Mouse (Mus musculus): ENCODE data around the gene Spag16. TPM values are rescaled to one million over a fixed set of nuclear protein-coding genes. Genes with fewer than 3 reads are reported as not detected.

Spag16 gene
- polyA plus RNA-seq, 2 experiments: 0.39 to 0.40 TPM

DNA sequence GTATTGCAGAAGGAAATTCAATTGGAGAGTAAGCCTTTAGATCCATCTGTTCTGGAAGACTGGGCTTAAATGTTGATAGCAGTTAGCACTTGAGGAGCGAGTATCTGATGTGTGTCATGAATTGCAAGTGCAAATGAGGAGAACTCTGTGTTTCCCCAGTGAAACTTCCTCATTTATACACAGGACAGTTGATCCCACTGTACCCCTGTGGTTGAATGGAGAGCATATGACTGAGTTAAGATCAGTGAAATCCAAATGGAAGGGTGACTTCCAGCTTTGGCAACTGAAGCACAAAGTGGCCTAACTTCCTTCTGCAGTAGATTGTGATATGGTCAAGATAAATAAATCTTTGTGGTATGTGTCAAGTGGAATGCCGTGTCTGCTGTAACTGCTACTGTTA is 446.0 kb downstream of the Spag16 start:
- DNase-seq (ENCODE audit: low spot score) (no peak), ATAC-seq (ENCODE audit: low FRiP score, low read depth) (no peak)
- H3K27me3 ChIP-seq (ENCODE audit: control insufficient read depth, insufficient read depth, low read length): no peaks in the 10 kb centered on the region
- no peak overlapping the region for H3K4me3 ChIP-seq (replicated peaks; ENCODE audit: low read length)
- no peaks in the 10 kb centered on the region for H3K4me1 ChIP-seq (ENCODE audit: control insufficient read depth, insufficient read depth, low read length)
- no peak for TF ChIP-seq POLR2A (IDR thresholded peaks at IDR 0.05; ENCODE audit: borderline replicate concordance, extremely low read depth, insufficient read depth, insufficient read length)
- WGBS: 80% methylated on average over 2 of the region's 2 CpGs
- no peak overlapping the region for H3K4me2 ChIP-seq (replicated peaks; ENCODE audit: low read depth, low read length, severe bottlenecking)
- H3K9ac ChIP-seq (ENCODE audit: low read depth, low read length, severe bottlenecking): no peak overlapping the region
- H3K36me3 ChIP-seq (ENCODE audit: control insufficient read depth, insufficient read depth, low read length): no peaks in the 10 kb centered on the region
- H3K9me3 ChIP-seq (ENCODE audit: control insufficient read depth, low read length): no peaks in the 10 kb centered on the region
- H3K27ac ChIP-seq (replicated peaks; ENCODE audit: low read depth, low read length): no peak overlapping the region

DNA sequence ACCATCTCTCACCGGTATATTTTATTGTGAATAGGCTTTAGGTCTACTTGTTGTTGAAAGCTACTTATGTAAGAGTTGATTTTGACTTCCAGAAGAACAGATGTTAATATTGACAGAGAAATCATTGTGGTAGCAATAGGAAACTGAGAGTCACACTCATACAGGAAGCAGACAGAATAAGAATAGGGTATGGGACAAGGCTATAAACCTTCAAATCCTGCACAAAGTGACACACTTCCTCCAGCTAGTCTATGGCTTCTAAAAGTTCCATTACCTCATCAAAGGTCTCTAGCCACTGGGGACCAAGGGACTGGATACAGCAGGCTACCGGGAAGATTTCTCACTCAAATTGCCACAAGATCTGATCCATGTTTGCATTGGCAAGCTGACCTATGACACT is 452.5 kb downstream of the Spag16 start:
- no peaks in the 10 kb centered on the region for H3K36me3 ChIP-seq (ENCODE audit: control insufficient read depth, insufficient read depth, low read length)
- H3K4me2 ChIP-seq (replicated peaks; ENCODE audit: low read depth, low read length, severe bottlenecking): no peak overlapping the region
- no peak overlapping the region for H3K9ac ChIP-seq (ENCODE audit: low read depth, low read length, severe bottlenecking)
- no peaks in the 10 kb centered on the region for H3K27me3 ChIP-seq (ENCODE audit: control insufficient read depth, insufficient read depth, low read length)
- WGBS: 87% methylated on average over 2 of the region's 2 CpGs
- H3K27ac ChIP-seq (replicated peaks; ENCODE audit: low read depth, low read length): no peak overlapping the region
- no peaks in the 10 kb centered on the region for H3K9me3 ChIP-seq (ENCODE audit: control insufficient read depth, low read length)
- no peak overlapping the region for H3K4me3 ChIP-seq (replicated peaks; ENCODE audit: low read length)
- no peak for TF ChIP-seq POLR2A (IDR thresholded peaks at IDR 0.05; ENCODE audit: borderline replicate concordance, extremely low read depth, insufficient read depth, insufficient read length)
- no peak for DNase-seq (ENCODE audit: low spot score)
- no peak for ATAC-seq (ENCODE audit: low FRiP score, low read depth)
- H3K4me1 ChIP-seq (ENCODE audit: control insufficient read depth, insufficient read depth, low read length): no peaks in the 10 kb centered on the region

DNA sequence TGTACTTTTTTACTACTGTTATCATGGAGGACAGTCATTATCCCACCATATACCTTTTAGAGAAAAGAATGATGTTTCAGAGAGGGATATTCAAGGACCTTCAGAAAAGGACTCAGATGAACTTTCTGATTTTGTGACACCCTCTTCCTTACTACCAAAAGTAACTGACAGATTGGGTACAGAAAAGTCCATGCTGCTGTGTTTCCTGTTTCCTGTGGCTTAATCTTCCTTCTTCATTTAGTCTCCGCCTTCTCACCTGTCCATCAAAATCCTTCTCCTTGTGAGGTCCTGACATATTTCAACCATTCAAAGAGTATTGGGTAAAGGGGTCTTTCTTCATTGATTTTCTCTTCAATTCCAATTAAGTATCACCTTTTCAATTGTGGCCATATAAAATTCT is 456.6 kb downstream of the Spag16 start:
- no peak overlapping the region for H3K9ac ChIP-seq (ENCODE audit: low read depth, low read length, severe bottlenecking)
- no peak overlapping the region for H3K27ac ChIP-seq (replicated peaks; ENCODE audit: low read depth, low read length)
- no peaks in the 10 kb centered on the region for H3K4me1 ChIP-seq (ENCODE audit: control insufficient read depth, insufficient read depth, low read length)
- no peaks in the 10 kb centered on the region for H3K27me3 ChIP-seq (ENCODE audit: control insufficient read depth, insufficient read depth, low read length)
- TF ChIP-seq POLR2A (IDR thresholded peaks at IDR 0.05; ENCODE audit: borderline replicate concordance, extremely low read depth, insufficient read depth, insufficient read length): no peak
- no peak for ATAC-seq (ENCODE audit: low FRiP score, low read depth)
- no peaks in the 10 kb centered on the region for H3K9me3 ChIP-seq (ENCODE audit: control insufficient read depth, low read length)
- H3K36me3 ChIP-seq (ENCODE audit: control insufficient read depth, insufficient read depth, low read length): no peaks in the 10 kb centered on the region
- DNase-seq (ENCODE audit: low spot score): no peak
- no peak overlapping the region for H3K4me2 ChIP-seq (replicated peaks; ENCODE audit: low read depth, low read length, severe bottlenecking)
- H3K4me3 ChIP-seq (replicated peaks; ENCODE audit: low read length): no peak overlapping the region
- WGBS: 100% methylated on average over 1 of the region's 1 CpGs

DNA sequence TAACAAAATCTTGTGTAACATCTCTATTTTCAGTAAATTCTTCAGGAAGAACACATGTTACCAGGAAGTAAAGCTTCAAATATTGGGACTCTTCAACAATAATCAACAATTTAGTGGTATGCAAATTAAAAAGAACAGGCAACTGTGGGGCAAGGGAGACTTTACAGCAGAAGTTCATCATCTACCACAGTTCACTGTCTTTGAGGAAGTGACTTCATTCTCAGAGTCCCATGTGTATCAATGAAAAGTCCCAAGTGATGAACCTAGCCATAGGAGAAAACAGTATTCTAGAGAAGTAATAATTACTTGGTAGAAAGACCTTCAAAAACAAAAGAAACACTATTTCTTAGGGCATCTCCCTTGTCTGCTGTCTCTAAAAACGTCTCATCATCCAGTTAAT is 457.4 kb downstream of the Spag16 start:
- H3K4me1 ChIP-seq (ENCODE audit: control insufficient read depth, insufficient read depth, low read length): no peaks in the 10 kb centered on the region
- no peak for ATAC-seq (ENCODE audit: low FRiP score, low read depth)
- WGBS: 57% methylated on average over 1 of the region's 1 CpGs

DNA sequence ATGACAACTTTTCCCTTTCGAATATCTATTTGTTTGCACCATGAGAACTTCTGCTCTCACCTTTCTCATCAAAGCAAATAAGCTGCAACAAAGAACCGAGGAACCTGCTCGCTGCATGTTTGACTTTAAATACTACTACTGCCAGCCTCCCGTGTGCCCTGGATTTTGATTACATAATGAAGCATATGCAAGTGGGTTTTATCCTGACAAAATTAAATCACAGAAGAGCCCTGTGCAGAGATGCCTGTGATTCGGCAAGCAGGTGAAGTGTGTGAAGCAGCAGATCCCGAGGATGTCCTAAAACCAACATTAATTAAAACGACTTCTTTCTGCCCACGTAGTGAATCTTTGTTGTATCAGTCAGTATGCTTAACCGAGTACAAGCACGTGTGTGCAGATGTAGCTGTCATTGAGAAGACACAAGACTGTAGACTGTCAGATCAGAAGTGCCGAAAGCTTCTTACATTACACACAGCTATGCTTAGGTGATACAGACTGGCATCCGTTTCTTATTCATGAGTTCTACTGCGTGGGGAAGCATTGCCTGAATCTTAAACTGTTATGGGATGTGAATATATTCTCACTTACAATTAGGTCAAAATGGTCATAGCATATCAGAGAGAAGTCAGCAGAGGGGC is 489.5 kb downstream of the Spag16 start:
- WGBS: 85% methylated on average over 13 of the region's 13 CpGs
- DNase-seq (ENCODE audit: low spot score): no peak
- Histone ChIP-seq H3K36me3 (ENCODE audit: control insufficient read depth, insufficient read depth, low read length) (no peaks in the 10 kb centered on the region), H3K27me3 (ENCODE audit: control insufficient read depth, insufficient read depth, low read length) (no peaks in the 10 kb centered on the region), H3K27ac (replicated peaks; ENCODE audit: low read depth, low read length) (no peak overlapping the region), H3K4me2 (replicated peaks; ENCODE audit: low read depth, low read length, severe bottlenecking) (no peak overlapping the region), H3K4me3 (replicated peaks; ENCODE audit: low read length) (no peak overlapping the region), H3K4me1 (ENCODE audit: control insufficient read depth, insufficient read depth, low read length) (no peaks in the 10 kb centered on the region), H3K9ac (ENCODE audit: low read depth, low read length, severe bottlenecking) (no peak overlapping the region), H3K9me3 (ENCODE audit: control insufficient read depth, low read length) (no peaks in the 10 kb centered on the region)
- no peak for ATAC-seq (ENCODE audit: low FRiP score, low read depth)
- no peak for TF ChIP-seq POLR2A (IDR thresholded peaks at IDR 0.05; ENCODE audit: borderline replicate concordance, extremely low read depth, insufficient read depth, insufficient read length)

More for the DNA sequence above, 457.4 kb downstream of the Spag16 start:
- DNase-seq (ENCODE audit: low spot score): no peak
- Histone ChIP-seq H3K27ac (replicated peaks; ENCODE audit: low read depth, low read length) (no peak overlapping the region), H3K27me3 (ENCODE audit: control insufficient read depth, insufficient read depth, low read length) (no peaks in the 10 kb centered on the region), H3K4me3 (replicated peaks; ENCODE audit: low read length) (no peak overlapping the region), H3K4me2 (replicated peaks; ENCODE audit: low read depth, low read length, severe bottlenecking) (no peak overlapping the region), H3K9me3 (ENCODE audit: control insufficient read depth, low read length) (no peaks in the 10 kb centered on the region), H3K36me3 (ENCODE audit: control insufficient read depth, insufficient read depth, low read length) (no peaks in the 10 kb centered on the region), H3K9ac (ENCODE audit: low read depth, low read length, severe bottlenecking) (no peak overlapping the region)
- no peak for TF ChIP-seq POLR2A (IDR thresholded peaks at IDR 0.05; ENCODE audit: borderline replicate concordance, extremely low read depth, insufficient read depth, insufficient read length)

Data from limb, embryonic 14.5 days (tissue).